Mouse (Mus musculus): ENCODE data around the gene Tshz2.

GRCm38 (mm10) chr2:169814351-169814750 lies 181.5 kb downstream of the Tshz2 start:
- TF ChIP-seq CTCF (IDR thresholded peaks at IDR 0.05; ENCODE audit: borderline replicate concordance, extremely low read depth, insufficient read depth, insufficient read length), result no peak
- no peak for TF ChIP-seq POLR2A (IDR thresholded peaks at IDR 0.05; ENCODE audit: borderline replicate concordance, extremely low read depth, insufficient read depth, insufficient read length, poor library complexity, severe bottlenecking)
